Mouse (Mus musculus) neural tube, embryonic 12.5 days (tissue): ENCODE measurements around the gene Mtfmt. TPM values are rescaled to one million over a fixed set of nuclear protein-coding genes. Genes with fewer than 3 reads are reported as not detected.

Experiments used
- ATAC-seq: fragments of 200-750 bp; cut with Nextera tagmentation; 2 replicates; pipeline ENCODE4 v1.8.0; 2017; ENCODE audit warnings: low read depth, mild to moderate bottlenecking, moderate TSS enrichment, moderate library complexity; ENCODE audit not compliant: low FRiP score
- H3K27ac ChIP-seq: fragments of 300-500 bp; sonication (generic); 2 replicates; pipeline ENCODE4 v1.5.1; 2016
- H3K27me3 ChIP-seq: fragments of 300-500 bp; sonication (generic); replicated peaks from 2 replicates; pipeline ENCODE4 v1.6.1; 2016; ENCODE audit warnings: mild to moderate bottlenecking
- H3K36me3 ChIP-seq: fragments of 300-500 bp; sonication (generic); 2 replicates; pipeline ENCODE4 v1.6.1; 2016; ENCODE audit warnings: mild to moderate bottlenecking
- H3K4me1 ChIP-seq: fragments of 300-500 bp; sonication (generic); 2 replicates; pipeline ENCODE4 v1.6.1; 2016
- H3K4me2 ChIP-seq: fragments of 300-500 bp; sonication (generic); replicated peaks from 2 replicates; pipeline ENCODE4 v1.6.1; 2016; ENCODE audit warnings: mild to moderate bottlenecking
- H3K4me3 ChIP-seq: fragments of 300-500 bp; sonication (generic); 2 replicates; pipeline ENCODE4 v1.5.1; 2016
- H3K9ac ChIP-seq: fragments of 300-500 bp; sonication (generic); 2 replicates; pipeline ENCODE4 v1.6.1; 2016; ENCODE audit warnings: mild to moderate bottlenecking
- H3K9me3 ChIP-seq: fragments of 300-500 bp; sonication (generic); 2 replicates; pipeline ENCODE4 v1.6.1; 2016; ENCODE audit warnings: mild to moderate bottlenecking
- WGBS: fragments of 180-500 bp; shearing (Covaris S2); methylation state at CpG from one replicate; pipeline ENCODE4 v1.1.7; 2016; 5-methylcytosine and 5-hydroxymethylcytosine counted together
- polyA plus RNA-seq: library from polyadenylated mRNA; unstranded; fragments of >200 nt; fragmentation: Nextera tagmentation; extraction: Ambion mirVana; gene quantifications from 2 replicates; pipeline ENCODE4 v1.2.1, GENCODE M21; 2016

Mtfmt gene
- polyA plus RNA-seq, 1 experiment from 2014 or later, result 24.9 TPM

GRCm38 (mm10) chr9:65432236-65432635, 3.3 kb upstream of the Mtfmt start:
- Histone ChIP-seq H3K27me3 (no peaks in the 10 kb centered on the region), H3K9me3 (no peaks in the 10 kb centered on the region), H3K4me3 (no peak overlapping the region), H3K9ac (no peak overlapping the region), H3K4me2 (no peak overlapping the region), H3K27ac (no peak overlapping the region), H3K4me1 (peaks cover 4% of the 10 kb centered on the region), H3K36me3 (no peaks in the 10 kb centered on the region)
- 2% methylated on average over 3 of the region's 3 CpGs for WGBS
- no peak for ATAC-seq

GRCm38 (mm10) chr9:65434140-65434539, 1.4 kb upstream of the Mtfmt start:
- H3K4me1 ChIP-seq, result peaks cover 4% of the 10 kb centered on the region
- H3K9ac ChIP-seq, result no peak overlapping the region
- H3K36me3 ChIP-seq, result peaks cover 3% of the 10 kb centered on the region; the same call in 1 of the 2 replicates
- no peak for ATAC-seq
- H3K27ac ChIP-seq, result no peak overlapping the region
- no peak overlapping the region for H3K4me3 ChIP-seq
- H3K9me3 ChIP-seq, result no peaks in the 10 kb centered on the region
- H3K4me2 ChIP-seq, result no peak overlapping the region
- WGBS, result 67% methylated on average over 5 of the region's 5 CpGs
- no peaks in the 10 kb centered on the region for H3K27me3 ChIP-seq

- Histone ChIP-seq H3K4me2 (no peak overlapping the region), H3K27ac (no peak overlapping the region), H3K4me3 (no peak overlapping the region)
Measured at GRCm38 (mm10) chr9:65435211-65435610, 371 bp upstream of the Mtfmt start.

GRCm38 (mm10) chr9:65444692-65445091, 9.1 kb downstream of the Mtfmt start:
- 93% methylated on average over 4 of the region's 4 CpGs for WGBS
- ATAC-seq, result no peak
- H3K36me3 ChIP-seq, result peaks cover 65% of the 10 kb centered on the region
- no peaks in the 10 kb centered on the region for H3K9me3 ChIP-seq
- H3K27ac ChIP-seq, result no peak overlapping the region
- no peaks in the 10 kb centered on the region for H3K4me1 ChIP-seq
- H3K27me3 ChIP-seq, result no peaks in the 10 kb centered on the region
- no peak overlapping the region for H3K9ac ChIP-seq
- no peak overlapping the region for H3K4me3 ChIP-seq
- H3K4me2 ChIP-seq, result no peak overlapping the region

More at GRCm38 (mm10) chr9:65435211-65435610, 371 bp upstream of the Mtfmt start:
- Histone ChIP-seq H3K4me1 (peaks cover 4% of the 10 kb centered on the region), H3K9ac (no peak overlapping the region), H3K9me3 (no peaks in the 10 kb centered on the region), H3K27me3 (no peaks in the 10 kb centered on the region), H3K36me3 (peaks cover 7% of the 10 kb centered on the region; the same call in 1 of the 2 replicates)
- 75% methylated on average over 4 of the region's 4 CpGs for WGBS
- ATAC-seq, result peak; percentile 56; the same call in 1 of the 2 replicates

- Histone ChIP-seq H3K9me3 (no peaks in the 10 kb centered on the region), H3K4me2 (no peak overlapping the region), H3K27me3 (no peaks in the 10 kb centered on the region), H3K4me3 (no peak overlapping the region), H3K27ac (no peak overlapping the region), H3K36me3 (peaks cover 58% of the 10 kb centered on the region), H3K9ac (no peak overlapping the region), H3K4me1 (no peaks in the 10 kb centered on the region)
- no peak for ATAC-seq
- WGBS, result 88% methylated on average over 6 of the region's 6 CpGs
Measured at GRCm38 (mm10) chr9:65447951-65448350, 12.4 kb downstream of the Mtfmt start.

GRCm38 (mm10) chr9:65458975-65459374, 23.4 kb downstream of the Mtfmt start:
- Histone ChIP-seq H3K4me1 (peaks cover 19% of the 10 kb centered on the region), H3K27ac (no peak overlapping the region), H3K9me3 (no peaks in the 10 kb centered on the region), H3K36me3 (no peaks in the 10 kb centered on the region), H3K9ac (no peak overlapping the region), H3K27me3 (no peaks in the 10 kb centered on the region), H3K4me3 (no peak overlapping the region), H3K4me2 (no peak overlapping the region)
- no peak for ATAC-seq
- WGBS, result 90% methylated on average over 2 of the region's 2 CpGs

GRCm38 (mm10) chr9:65460198-65460597, 24.6 kb downstream of the Mtfmt start:
- 27% methylated on average over 3 of the region's 3 CpGs for WGBS
- H3K36me3 ChIP-seq, result peaks cover 1% of the 10 kb centered on the region
- H3K4me2 ChIP-seq, result peak overlapping the region; percentile 74
- H3K27ac ChIP-seq, result peak overlapping the region; percentile 32; the same call in 1 of the 2 replicates
- no peaks in the 10 kb centered on the region for H3K27me3 ChIP-seq
- peaks cover 19% of the 10 kb centered on the region for H3K4me1 ChIP-seq
- H3K9ac ChIP-seq, result no peak overlapping the region
- ATAC-seq, result no peak
- no peak overlapping the region for H3K4me3 ChIP-seq
- H3K9me3 ChIP-seq, result no peaks in the 10 kb centered on the region

GRCm38 (mm10) chr9:65460732-65461442, 25.3 kb downstream of the Mtfmt start, which contains the start of gene Spg21:
Gene Spg21 (plus strand): TSS chr9:65460947.
- H3K27ac ChIP-seq, result peak within 1 kb of the TSS; percentile 67
- under 1% methylated on average over 53 of the region's 53 CpGs for WGBS
- peak within 1 kb of the TSS; percentile 86 for H3K9ac ChIP-seq
- H3K4me1 ChIP-seq, result peaks cover 19% of the 10 kb centered on the region
- H3K4me3 ChIP-seq, result peak within 1 kb of the TSS; percentile 92
- ATAC-seq, result peak; percentile 98
- H3K36me3 ChIP-seq, result peaks cover 8% of the 10 kb centered on the region
- H3K9me3 ChIP-seq, result no peaks in the 10 kb centered on the region
- H3K4me2 ChIP-seq, result peak within 1 kb of the TSS; percentile 74
- no peaks in the 10 kb centered on the region for H3K27me3 ChIP-seq

GRCm38 (mm10) chr9:65462544-65462943, 27.0 kb downstream of the Mtfmt start:
- no peak for ATAC-seq
- H3K4me1 ChIP-seq, result peaks cover 19% of the 10 kb centered on the region
- no peak overlapping the region for H3K9ac ChIP-seq
- H3K27ac ChIP-seq, result no peak overlapping the region
- no peak overlapping the region for H3K4me2 ChIP-seq
- WGBS, result 86% methylated on average over 5 of the region's 5 CpGs
- no peak overlapping the region for H3K4me3 ChIP-seq
- H3K36me3 ChIP-seq, result peaks cover 15% of the 10 kb centered on the region
- H3K9me3 ChIP-seq, result no peaks in the 10 kb centered on the region
- H3K27me3 ChIP-seq, result no peaks in the 10 kb centered on the region

- Histone ChIP-seq H3K36me3 (peaks cover 20% of the 10 kb centered on the region), H3K4me3 (no peak overlapping the region), H3K9me3 (no peaks in the 10 kb centered on the region), H3K27ac (no peak overlapping the region), H3K4me1 (peaks cover 19% of the 10 kb centered on the region), H3K9ac (no peak overlapping the region), H3K27me3 (no peaks in the 10 kb centered on the region), H3K4me2 (no peak overlapping the region)
- 95% methylated on average over 6 of the region's 6 CpGs for WGBS
- no peak for ATAC-seq
Measured at GRCm38 (mm10) chr9:65464161-65464560, 28.6 kb downstream of the Mtfmt start.

- peaks cover 14% of the 10 kb centered on the region for H3K4me1 ChIP-seq
- 97% methylated on average over 2 of the region's 2 CpGs for WGBS
- H3K27me3 ChIP-seq, result no peaks in the 10 kb centered on the region
- H3K27ac ChIP-seq, result no peak overlapping the region
- H3K9me3 ChIP-seq, result no peaks in the 10 kb centered on the region
- H3K9ac ChIP-seq, result no peak overlapping the region
- no peak overlapping the region for H3K4me3 ChIP-seq
- peaks cover 29% of the 10 kb centered on the region for H3K36me3 ChIP-seq
- no peak overlapping the region for H3K4me2 ChIP-seq
- no peak for ATAC-seq
Measured at GRCm38 (mm10) chr9:65465241-65465640, 29.7 kb downstream of the Mtfmt start.

- Histone ChIP-seq H3K9me3 (no peaks in the 10 kb centered on the region), H3K4me2 (no peak overlapping the region), H3K4me1 (no peaks in the 10 kb centered on the region; the same call in 1 of the 2 replicates), H3K36me3 (peaks cover 44% of the 10 kb centered on the region), H3K27me3 (no peaks in the 10 kb centered on the region), H3K9ac (no peak overlapping the region), H3K4me3 (no peak overlapping the region), H3K27ac (no peak overlapping the region)
- 73% methylated on average over 11 of the region's 11 CpGs for WGBS
- no peak for ATAC-seq
Measured at GRCm38 (mm10) chr9:65467686-65468085, 32.1 kb downstream of the Mtfmt start.

GRCm38 (mm10) chr9:65472769-65473168, 37.2 kb downstream of the Mtfmt start:
- no peak for ATAC-seq
- H3K9ac ChIP-seq, result no peak overlapping the region
- no peaks in the 10 kb centered on the region; the same call in 1 of the 2 replicates for H3K4me1 ChIP-seq
- 93% methylated on average over 4 of the region's 4 CpGs for WGBS
- no peak overlapping the region for H3K4me3 ChIP-seq
- no peaks in the 10 kb centered on the region for H3K27me3 ChIP-seq
- H3K4me2 ChIP-seq, result no peak overlapping the region
- H3K36me3 ChIP-seq, result peaks cover 66% of the 10 kb centered on the region
- H3K27ac ChIP-seq, result no peak overlapping the region
- H3K9me3 ChIP-seq, result no peaks in the 10 kb centered on the region
